Mouse (Mus musculus): ENCODE results near the gene Nck2.
A peak's percentile ranks its signal among the peaks of the same experiment; 100 is the strongest.
"Not testable (repeated sequence)": the region's sequence is repeated elsewhere in the genome, so short reads cannot be mapped to it uniquely, and the experiment has no call there.

Nck2 gene

GRCm38 (mm10) chr1:43501920-43502791, 57.8 kb downstream of the Nck2 start:
- no peak for DNase-seq (ENCODE audit: low read depth, low spot score)

GRCm38 (mm10) chr1:43502792-43503146, 58.4 kb downstream of the Nck2 start:
- no peak for DNase-seq (ENCODE audit: low read depth, low spot score)

- no peak for DNase-seq (ENCODE audit: low read depth, low spot score)
These were observed 58.9 kb downstream of the Nck2 start for GRCm38 (mm10) chr1:43503261-43503660.

- no peak for DNase-seq (ENCODE audit: low read depth, low spot score)
These were observed 59.3 kb downstream of the Nck2 start for GRCm38 (mm10) chr1:43503676-43504075.

- DNase-seq (ENCODE audit: low read depth, low spot score) = no peak
These were observed 59.9 kb downstream of the Nck2 start for GRCm38 (mm10) chr1:43504235-43504634.

- DNase-seq (ENCODE audit: low read depth, low spot score) = no peak
These were observed 62.3 kb downstream of the Nck2 start for GRCm38 (mm10) chr1:43506638-43507037.

- DNase-seq (ENCODE audit: low read depth, low spot score) = no peak
These were observed 63.4 kb downstream of the Nck2 start for GRCm38 (mm10) chr1:43507809-43508208.

- peak; percentile 80 for DNase-seq (ENCODE audit: low read depth, low spot score)
These were observed 66.9 kb downstream of the Nck2 start for GRCm38 (mm10) chr1:43511256-43511655.

GRCm38 (mm10) chr1:43511667-43512066, 67.3 kb downstream of the Nck2 start:
- DNase-seq (ENCODE audit: low read depth, low spot score) = no peak

GRCm38 (mm10) chr1:43517405-43517804, 73.0 kb downstream of the Nck2 start:
- DNase-seq (ENCODE audit: low read depth, low spot score) = no peak

GRCm38 (mm10) chr1:43520216-43520988, 76.0 kb downstream of the Nck2 start:
- DNase-seq (ENCODE audit: low read depth, low spot score) = no peak

GRCm38 (mm10) chr1:43520989-43521371, 76.6 kb downstream of the Nck2 start:
- no peak for DNase-seq (ENCODE audit: low read depth, low spot score)

GRCm38 (mm10) chr1:43521512-43521911, 77.1 kb downstream of the Nck2 start:
- peak; percentile 4 for DNase-seq (ENCODE audit: low read depth, low spot score)

GRCm38 (mm10) chr1:43521950-43522349, 77.6 kb downstream of the Nck2 start:
- no peak for DNase-seq (ENCODE audit: low read depth, low spot score)

GRCm38 (mm10) chr1:43522976-43523375, 78.6 kb downstream of the Nck2 start:
- DNase-seq (ENCODE audit: low read depth, low spot score) = no peak

GRCm38 (mm10) chr1:43524332-43524731, 80.0 kb downstream of the Nck2 start:
- no peak for DNase-seq (ENCODE audit: low read depth, low spot score)

- DNase-seq (ENCODE audit: low read depth, low spot score) = no peak
These were observed 83.9 kb downstream of the Nck2 start for GRCm38 (mm10) chr1:43528275-43528674.

- no peak for DNase-seq (ENCODE audit: low read depth, low spot score)
These were observed 84.7 kb downstream of the Nck2 start for GRCm38 (mm10) chr1:43529086-43529485.

GRCm38 (mm10) chr1:43530295-43531020, 86.1 kb downstream of the Nck2 start:
- no peak for DNase-seq (ENCODE audit: low read depth, low spot score)

GRCm38 (mm10) chr1:43531307-43531706, 86.9 kb downstream of the Nck2 start:
- DNase-seq (ENCODE audit: low read depth, low spot score) = no peak

- no peak for DNase-seq (ENCODE audit: low read depth, low spot score)
These were observed 87.9 kb downstream of the Nck2 start for GRCm38 (mm10) chr1:43532279-43532678.

- DNase-seq (ENCODE audit: low read depth, low spot score) = not testable (repeated sequence)
These were observed 89.1 kb downstream of the Nck2 start for GRCm38 (mm10) chr1:43533497-43533896.

Measured in ZHBTc4 (cell line).